Mouse (Mus musculus) frontal cortex, adult 2 months (tissue): Measurements from ENCODE around the gene Lrch1. TPM values are rescaled to one million over a fixed set of nuclear protein-coding genes. Genes with fewer than 3 reads are reported as not detected.

Experiments used
- DNase-seq, 2 experiments: peaks; one replicate each; pipeline ENCODE4 v3.0.0; 2022; ENCODE audit warnings: low spot score in 1 of 2; ENCODE audit errors: extremely low spot score in 1 of 2
- polyA plus RNA-seq: library from polyadenylated mRNA; depleted of rRNA; stranded (reverse); fragments of >200 nt; gene quantifications from 2 replicates; pipeline ENCODE4 v1.2.3, GENCODE M21; 2012; rRNA removed

Lrch1 gene
- polyA plus RNA-seq: 14.6 and 16.1 TPM in 2 replicates

DNA sequence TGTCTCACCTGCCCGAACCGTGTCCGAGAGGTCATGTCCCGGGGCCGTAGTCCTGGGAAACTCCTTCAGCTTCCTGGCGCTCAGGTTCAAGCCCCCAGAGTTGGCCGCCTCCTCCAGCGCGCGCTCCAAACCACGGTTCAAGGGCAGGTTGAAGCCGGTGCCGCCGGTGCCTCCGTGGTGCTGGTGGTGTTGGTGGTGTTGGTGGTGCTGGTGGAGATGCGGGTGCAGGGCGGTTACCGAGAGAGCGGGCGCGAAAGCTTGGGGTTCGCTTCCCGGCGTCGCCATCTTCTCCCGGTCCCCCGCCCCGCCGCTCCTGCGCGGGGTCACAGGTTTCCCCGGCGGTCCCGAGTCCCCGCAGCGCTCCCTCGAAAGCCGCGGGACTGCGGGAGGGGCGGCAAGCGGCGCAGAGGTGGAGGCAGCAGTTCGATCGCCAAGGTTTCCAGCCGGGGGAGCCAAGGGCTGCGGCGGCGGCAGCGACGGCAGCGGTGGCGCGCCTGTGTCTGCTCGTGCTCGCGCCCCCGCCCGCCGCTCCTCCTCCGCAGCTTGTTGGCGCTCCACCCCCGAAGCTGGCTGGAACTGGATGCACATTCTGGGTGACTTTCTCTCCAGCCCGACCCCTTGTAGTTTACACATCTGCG lies at the start of gene Lrch1:
Lrch1 (minus strand) TSS at position 501 of the 638 bp plus-strand sequence.
- peak in 1 of 2 experiments; percentile 79 for DNase-seq

DNA sequence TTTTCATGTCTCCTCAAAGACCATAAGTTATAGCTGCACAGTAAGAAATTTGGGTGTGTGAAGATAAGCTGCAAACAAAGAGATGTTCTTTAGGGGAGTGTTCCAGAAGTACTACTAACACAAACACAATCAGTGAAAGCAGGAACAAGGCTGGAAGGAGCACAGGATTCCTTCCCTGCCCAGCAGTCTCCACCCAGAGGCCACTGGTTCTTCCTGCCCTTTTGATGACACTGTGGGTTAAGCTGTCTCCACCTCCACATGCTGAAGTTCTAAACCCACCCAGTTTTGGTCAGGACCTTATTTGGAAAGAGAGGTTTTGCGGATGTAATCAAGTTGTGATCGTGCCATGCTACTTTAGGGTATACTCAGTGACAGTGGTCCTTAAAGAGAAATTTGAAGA lies 49.4 kb upstream of the Lrch1 start:
- DNase-seq: no peak

DNA sequence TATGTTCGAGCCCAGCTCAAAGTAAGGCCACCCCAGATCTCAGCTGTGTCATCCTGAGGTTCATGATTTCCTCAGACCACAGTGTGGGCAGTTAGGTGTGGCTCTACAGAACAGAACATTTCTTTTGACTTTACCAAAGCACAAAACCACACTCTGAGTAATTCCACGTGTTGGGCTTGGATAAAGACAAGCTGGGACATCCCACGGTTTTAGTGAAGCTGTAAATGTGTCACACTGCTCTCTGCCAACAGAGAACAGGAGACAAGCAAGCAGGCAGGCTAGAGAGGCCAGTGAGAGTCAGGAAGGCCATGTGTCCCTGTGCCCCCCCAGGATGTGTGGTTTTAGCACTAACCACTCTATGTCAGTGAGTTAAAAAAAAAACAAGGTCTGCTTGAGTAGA lies 48.9 kb upstream of the Lrch1 start:
- no peak for DNase-seq

DNA sequence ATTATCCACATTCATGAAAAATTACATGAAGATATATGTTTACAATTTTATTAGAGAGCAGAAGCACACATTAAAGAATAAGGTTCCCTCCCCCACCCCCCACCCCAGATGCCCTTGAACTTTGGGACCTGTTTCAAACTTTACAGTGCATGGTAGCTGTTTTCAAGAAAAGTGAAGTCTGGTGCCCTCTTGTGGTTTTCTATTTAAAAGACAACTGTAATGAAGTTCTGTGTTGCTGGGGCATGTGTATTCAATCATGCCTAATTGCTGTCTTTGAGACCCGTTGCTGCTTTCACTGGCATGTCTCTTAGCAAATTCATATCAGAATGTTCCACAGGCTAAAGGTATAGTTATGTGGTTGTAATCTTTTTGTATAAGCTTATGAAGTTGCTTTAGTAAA lies 42.8 kb upstream of the Lrch1 start:
- DNase-seq: peak in 1 of 2 experiments; percentile 83

GRCm38 (mm10) chr14:74989909-74990308 lies 42.2 kb upstream of the Lrch1 start:
- DNase-seq: no peak

GRCm38 (mm10) chr14:74989322-74989721 lies 41.6 kb upstream of the Lrch1 start:
- DNase-seq: no peak

DNA sequence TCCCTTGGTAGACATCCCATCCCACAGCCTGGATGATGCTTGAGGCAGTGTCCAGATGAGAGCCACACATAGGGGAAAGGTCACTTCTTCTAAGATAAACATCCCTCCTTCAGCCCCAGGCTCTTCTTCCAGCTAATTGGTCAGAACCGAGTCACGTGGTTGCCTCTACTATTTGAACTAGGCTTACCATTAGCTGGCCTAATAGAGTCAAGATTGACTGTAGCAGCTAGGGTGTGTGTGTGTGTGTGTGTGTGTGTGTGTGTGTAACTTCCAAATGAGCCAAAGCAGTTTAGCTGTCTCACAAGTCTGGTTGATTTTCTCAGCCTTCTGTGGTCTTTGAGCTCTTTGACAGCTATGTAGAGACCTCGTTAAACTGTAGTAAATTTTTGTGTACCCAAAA lies 38.9 kb upstream of the Lrch1 start:
- DNase-seq: no peak

DNA sequence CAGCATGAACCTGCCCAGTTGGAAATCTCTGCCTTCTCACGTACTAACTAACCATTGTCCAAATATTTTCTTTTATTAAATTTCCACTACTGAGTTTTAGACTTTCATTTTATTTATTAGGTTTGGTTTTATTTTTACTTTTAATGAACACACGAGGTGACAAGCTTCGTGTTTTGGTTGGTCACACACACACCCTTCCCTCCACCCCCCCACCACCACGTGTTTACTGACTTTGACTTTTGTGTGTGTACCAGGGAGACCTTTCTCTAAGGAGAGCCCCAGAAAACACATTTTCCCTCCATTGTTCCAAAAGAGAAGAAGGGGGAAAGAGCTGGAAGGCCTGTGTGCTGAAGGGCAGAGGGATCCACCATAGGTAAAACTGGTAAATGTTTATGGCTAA lies 38.0 kb upstream of the Lrch1 start:
- DNase-seq: no peak

DNA sequence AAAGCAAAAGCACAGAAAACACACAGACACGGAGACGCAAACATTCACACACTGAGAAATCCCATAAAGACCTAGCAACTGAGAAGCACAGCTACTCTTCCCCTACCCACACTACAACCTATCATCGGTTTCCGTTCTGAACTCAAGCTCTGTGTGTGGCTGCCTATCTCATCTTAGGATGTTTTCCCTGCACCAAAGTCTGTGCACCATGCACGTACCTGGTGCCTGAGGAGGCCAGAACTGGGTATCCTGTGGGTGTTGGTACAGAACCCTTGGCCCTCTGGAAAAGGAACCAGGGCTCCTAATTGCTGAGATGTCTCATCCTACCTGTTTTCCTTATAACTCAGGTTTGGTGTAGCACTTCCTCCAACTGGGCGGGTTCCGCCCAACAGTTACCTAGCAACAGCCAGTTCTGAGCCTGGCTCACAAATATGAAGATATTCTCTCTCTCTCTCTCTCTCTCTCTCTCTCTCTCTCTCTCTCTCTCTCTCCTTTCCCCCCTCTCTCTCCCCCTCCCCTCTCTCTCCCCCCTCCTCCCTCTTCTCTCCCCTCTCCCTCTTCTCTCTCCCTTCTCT lies 37.2 kb upstream of the Lrch1 start:
- DNase-seq: peak in 1 of 2 experiments; percentile 17

DNA sequence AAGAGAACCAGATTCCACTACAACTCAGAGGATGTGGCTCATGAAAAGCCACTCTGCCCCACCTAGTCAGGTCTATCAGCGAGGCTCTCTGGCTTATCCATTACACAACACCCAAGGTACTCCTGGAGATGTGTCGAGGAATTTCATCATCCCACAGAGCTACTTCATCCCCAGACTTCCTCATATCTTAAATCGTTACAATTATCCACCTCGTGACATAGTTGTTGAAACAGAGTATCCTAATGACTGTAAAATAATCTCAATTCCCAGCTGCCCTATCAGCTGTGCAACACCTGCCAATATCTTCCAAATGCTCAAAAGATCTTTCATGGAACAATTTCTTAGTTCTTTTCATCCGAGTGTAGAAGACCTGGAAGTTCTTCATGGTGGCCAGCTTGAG lies 35.4 kb upstream of the Lrch1 start:
- no peak for DNase-seq

DNA sequence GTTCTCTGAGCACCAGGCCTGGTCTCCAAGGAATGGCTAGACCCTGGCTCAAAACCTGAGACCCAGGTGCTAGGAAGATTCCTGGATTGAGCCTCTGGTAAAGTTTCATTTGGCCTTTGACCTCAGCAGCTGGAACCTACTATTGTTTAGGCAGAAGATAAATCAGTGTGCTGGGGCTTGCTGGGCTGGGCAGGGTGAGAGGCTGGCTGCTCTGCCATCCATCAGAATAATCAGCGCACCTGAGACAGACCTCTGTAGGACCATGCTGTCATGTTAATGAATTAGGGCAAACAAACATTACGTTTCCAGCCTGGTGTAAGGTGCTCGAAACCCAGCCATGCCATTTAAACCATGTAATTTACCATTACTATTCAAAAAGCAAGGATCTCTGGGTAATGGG lies 33.3 kb upstream of the Lrch1 start:
- DNase-seq: no peak

DNA sequence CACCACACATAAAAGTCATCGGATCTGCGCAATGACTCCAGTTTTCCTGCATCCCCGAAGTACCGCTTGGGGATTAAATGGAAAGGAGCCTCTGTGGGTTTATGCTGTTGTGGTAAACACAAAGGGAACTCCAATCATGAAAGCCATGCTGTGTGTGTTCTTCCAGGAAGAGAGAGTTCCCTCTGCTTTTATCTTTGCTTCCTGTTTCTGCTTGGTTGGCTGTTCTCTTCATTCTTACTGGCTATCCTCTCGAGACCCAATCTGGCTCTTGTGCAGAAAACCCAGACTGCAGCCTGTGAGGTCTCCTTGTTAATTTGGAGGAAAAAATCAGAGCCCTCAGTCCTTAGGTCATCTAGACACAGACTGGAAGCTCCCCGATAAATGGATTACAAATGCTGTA lies 29.3 kb upstream of the Lrch1 start:
- DNase-seq: no peak

DNA sequence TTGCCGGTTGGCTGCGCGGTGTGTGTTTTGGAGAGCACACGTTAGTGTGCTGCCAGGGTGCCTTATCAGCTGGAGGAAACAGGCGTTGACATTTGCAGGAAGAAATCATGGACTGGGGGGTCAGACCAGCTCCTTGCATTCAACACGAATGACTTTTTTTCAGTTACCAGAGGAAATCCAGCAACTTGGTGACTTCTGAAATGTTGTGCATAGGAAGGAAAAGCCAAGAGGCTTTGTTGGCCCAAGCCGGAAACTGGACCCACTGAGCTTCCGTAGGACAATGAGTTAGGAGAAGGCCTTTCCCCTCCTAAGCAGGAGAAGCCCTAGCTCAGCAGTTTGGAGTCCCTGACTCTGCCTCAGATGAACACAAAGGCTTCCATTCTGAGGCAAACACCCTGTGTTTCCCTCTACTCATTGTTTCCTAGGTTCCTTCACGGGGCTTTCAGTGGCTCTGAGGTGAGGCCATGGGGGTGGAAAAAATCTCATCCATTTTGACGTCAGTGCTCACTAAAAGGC lies 26.5 kb upstream of the Lrch1 start:
- no peak for DNase-seq

DNA sequence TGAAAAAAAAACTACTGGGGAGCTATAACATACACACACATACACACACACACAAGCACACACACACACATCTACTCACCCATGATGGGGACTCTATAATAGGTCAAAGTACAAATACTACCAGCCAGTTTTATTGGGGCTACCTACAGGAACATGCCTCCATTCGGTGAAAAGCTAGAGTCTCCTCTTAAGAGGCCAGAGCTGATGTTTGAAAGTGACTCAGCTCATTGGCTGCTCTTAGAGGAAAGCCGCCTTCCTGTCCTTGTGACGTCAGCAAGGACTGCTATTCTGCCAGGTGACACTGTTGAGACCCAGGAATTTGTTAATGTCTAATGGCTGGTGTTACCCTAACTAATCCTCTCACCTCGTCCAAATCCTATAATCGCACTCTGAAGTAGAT lies 25.0 kb upstream of the Lrch1 start:
- no peak for DNase-seq

DNA sequence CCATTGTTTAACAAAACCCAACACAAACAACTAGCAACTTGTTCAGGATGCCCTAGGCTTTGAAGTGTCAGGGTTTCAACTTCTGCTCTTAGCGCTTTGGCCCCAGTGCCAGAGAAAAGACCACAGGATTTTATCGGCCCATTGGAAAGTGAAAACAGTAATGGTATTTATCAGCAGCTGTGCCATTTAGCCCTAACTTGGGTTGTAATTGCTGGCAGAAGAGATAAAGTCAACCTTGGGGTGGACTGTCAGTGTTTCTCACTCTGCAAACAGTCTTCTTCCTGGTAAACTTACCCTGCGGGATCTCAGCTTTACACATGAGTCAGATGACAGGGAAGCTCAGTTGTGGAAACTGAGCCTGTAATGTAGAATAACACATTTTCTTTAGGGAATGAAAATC lies 24.5 kb upstream of the Lrch1 start:
- no peak for DNase-seq

GRCm38 (mm10) chr14:74963402-74963764 lies 15.7 kb upstream of the Lrch1 start:
- DNase-seq: no peak

DNA sequence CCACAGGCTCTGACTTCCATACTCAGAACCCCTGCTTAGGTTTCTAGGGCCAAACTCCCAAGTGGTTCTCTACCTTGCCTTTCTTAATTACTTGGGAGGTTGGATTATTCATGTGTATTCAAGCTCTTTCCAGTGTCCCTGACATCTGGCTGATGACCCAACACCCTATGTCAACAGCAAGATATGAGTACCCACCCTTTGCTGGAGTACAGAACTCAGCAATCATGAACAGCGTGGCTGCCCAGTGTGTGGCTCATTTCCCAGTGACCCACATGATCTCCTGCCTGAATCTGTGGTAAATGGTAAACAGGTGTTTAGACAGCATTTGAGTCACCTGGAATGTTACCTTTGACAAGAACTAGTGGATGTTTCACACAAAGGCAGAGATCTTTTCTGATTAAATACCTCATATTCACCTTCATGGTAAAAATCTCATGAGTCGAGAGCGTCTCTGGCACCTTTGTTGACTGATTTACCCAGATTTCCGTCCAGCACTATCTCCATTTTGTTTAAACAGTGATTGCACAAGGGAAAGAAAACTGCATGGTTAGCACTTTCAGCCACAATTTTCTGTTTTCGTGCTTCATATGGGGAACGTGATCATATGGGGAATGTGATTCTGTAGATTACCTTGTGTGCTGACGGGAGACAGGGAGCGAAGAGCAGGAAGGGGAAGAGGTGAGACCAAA lies 15.2 kb upstream of the Lrch1 start:
- no peak for DNase-seq

GRCm38 (mm10) chr14:74960568-74960967 lies 12.9 kb upstream of the Lrch1 start:
- DNase-seq: no peak

DNA sequence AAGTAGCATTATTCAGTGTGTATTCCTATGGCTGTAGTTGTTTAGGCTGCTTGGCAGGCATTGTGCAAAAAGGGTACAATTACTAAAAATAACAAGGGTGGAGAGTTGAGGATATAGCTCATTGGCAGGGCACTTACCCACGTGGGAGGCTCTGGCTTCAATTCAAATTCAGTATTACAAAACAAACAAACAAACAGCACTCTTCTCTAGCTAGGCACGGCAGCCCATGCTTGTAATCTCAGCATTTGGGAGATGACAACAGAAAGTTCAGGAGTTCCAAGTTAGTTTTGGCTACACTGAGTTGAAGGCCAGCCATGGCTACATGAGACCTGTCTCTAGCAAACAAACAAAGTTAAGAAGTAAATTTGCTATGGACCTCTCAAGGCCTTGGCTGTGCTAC lies 9.0 kb upstream of the Lrch1 start:
- no peak for DNase-seq

GRCm38 (mm10) chr14:74956234-74956633 lies 8.6 kb upstream of the Lrch1 start:
- DNase-seq: no peak

DNA sequence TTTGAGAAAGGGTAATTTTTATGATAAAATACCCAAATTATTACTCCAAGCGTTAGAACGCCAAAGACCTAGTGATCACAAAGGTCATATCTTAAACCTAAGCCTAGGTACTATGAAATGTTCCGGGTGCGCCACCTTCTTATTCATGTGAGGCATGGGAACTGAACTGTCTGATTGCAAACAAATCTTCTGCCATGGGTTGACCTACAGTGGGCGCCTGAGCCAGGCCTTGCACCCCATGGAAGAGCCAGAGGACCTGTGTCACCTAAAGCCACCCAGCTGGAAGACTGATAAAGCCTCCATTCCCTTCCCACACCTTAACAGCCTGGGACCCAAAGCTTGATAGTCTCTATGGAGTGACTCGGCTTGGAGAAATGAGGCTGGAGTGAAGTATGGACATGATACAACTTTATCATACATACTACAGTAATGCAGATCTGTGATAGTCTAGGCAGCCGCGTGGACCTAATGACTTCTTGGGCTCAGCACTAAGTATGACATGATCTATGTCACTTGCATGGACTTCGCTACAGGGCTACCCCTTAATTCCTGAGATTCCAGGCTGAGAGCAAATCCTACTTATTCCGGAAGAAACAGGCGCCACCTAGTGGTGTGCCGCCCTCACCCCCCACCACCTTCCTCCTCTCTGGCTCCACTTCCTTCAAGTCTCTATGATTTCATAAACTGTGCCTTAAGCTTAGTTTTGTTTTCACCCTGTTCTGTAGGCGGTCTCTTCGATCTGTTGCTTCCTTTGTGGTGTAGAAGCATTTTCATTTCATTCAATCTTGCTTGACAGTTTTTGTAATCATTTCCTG lies 957 bp upstream of the Lrch1 start:
- DNase-seq: peak in 1 of 2 experiments; percentile 81
